Mouse (Mus musculus) liver, embryonic 14.5 days (tissue): ENCODE results near the gene Ube2h. TPM values are rescaled to one million over a fixed set of nuclear protein-coding genes. Genes with fewer than 3 reads are reported as not detected.

Experiments
- ATAC-seq: fragments of 200-750 bp; cut with Nextera tagmentation; 2 replicates; pipeline ENCODE4 v1.8.0; 2017; ENCODE audit warnings: moderate number of reproducible peaks, mild to moderate bottlenecking, moderate library complexity; ENCODE audit not compliant: insufficient read depth
- DNase-seq, 3 experiments: peaks; one replicate each; pipeline ENCODE4 v3.0.0-alpha.2; 2012 to 2013; ENCODE audit warnings: low read depth in 3 of 3, low spot score in 3 of 3
- H3K27ac ChIP-seq: fragments of 300-500 bp; sonication (generic); 2 replicates; pipeline ENCODE4 v1.5.1; 2014; ENCODE audit warnings: moderate library complexity, mild to moderate bottlenecking, control low read depth, inconsistent platforms
- H3K27me3 ChIP-seq: fragments of 300-500 bp; sonication (generic); 2 replicates; pipeline ENCODE4 v1.6.1; 2014; ENCODE audit warnings: mild to moderate bottlenecking, low read length, moderate library complexity; ENCODE audit not compliant: control insufficient read depth, insufficient read depth
- H3K36me3 ChIP-seq: fragments of 300-500 bp; sonication (generic); replicated peaks from 2 replicates; pipeline ENCODE4 v1.6.1; 2014; ENCODE audit warnings: low read depth; ENCODE audit not compliant: control insufficient read depth, insufficient read depth
- H3K4me1 ChIP-seq, 2 experiments: fragments of 200-500 bp in 1 of 2; fragments of 300-500 bp in 1 of 2; sonication (generic) in 1 of 2; replicated peaks; 2 replicates each; pipeline ENCODE4 v1.6.1; 2012 to 2014; ENCODE audit warnings: antibody characterized with exemption in 1 of 2, inconsistent platforms in 1 of 2, low read length in 1 of 2; ENCODE audit not compliant: control insufficient read depth in 2 of 2, insufficient read depth in 2 of 2
- H3K4me2 ChIP-seq: fragments of 300-500 bp; sonication (generic); 2 replicates; pipeline ENCODE4 v1.6.1; 2014; ENCODE audit warnings: low read depth, mild to moderate bottlenecking, control low read depth, moderate library complexity
- H3K4me3 ChIP-seq, 2 experiments: fragments of 200-500 bp in 1 of 2; fragments of 300-500 bp in 1 of 2; sonication (generic) in 1 of 2; 2 replicates each; pipeline ENCODE4 v1.5.1; 2012 to 2014; ENCODE audit warnings: low read depth in 2 of 2, low read length in 2 of 2, mild to moderate bottlenecking in 2 of 2, control low read depth in 1 of 2, inconsistent platforms in 1 of 2, moderate library complexity in 1 of 2; ENCODE audit not compliant: insufficient read depth in 1 of 2
- H3K9ac ChIP-seq: fragments of 300-500 bp; sonication (generic); replicated peaks from 2 replicates; pipeline ENCODE4 v1.6.1; 2014; ENCODE audit warnings: mild to moderate bottlenecking, control low read depth, moderate library complexity
- H3K9me3 ChIP-seq: fragments of 300-500 bp; sonication (generic); 2 replicates; pipeline ENCODE4 v1.6.1; 2016; ENCODE audit warnings: low read length, mixed read lengths; ENCODE audit not compliant: control insufficient read depth
- CTCF ChIP-seq: IDR thresholded peaks from 2 replicates; pipeline ENCODE4 v1.5.1; 2016; ENCODE audit warnings: antibody characterized with exemption, low read depth, control low read depth
- EP300 ChIP-seq: IDR thresholded peaks from 2 replicates; pipeline ENCODE4 v1.6.1; 2016; ENCODE audit warnings: antibody characterized with exemption, low read depth
- WGBS: fragments of 180-500 bp; shearing (Covaris S2); extraction: QIAGEN DNeasy Blood & Tissue Kit; methylation state at CpG from one replicate; pipeline ENCODE4 v1.1.7; 2014; ENCODE audit not compliant: insufficient replicate concordance; 5-methylcytosine and 5-hydroxymethylcytosine counted together
- polyA plus RNA-seq, 2 experiments: library from polyadenylated mRNA; depleted of rRNA in 1 of 2; stranded (reverse) in 1 of 2; unstranded in 1 of 2; fragments of >200 nt; fragmentation: Nextera tagmentation in 1 of 2; extraction: Ambion mirVana in 1 of 2; gene quantifications; 2 replicates each; pipeline versions ENCODE4 v1.2.1 to v1.2.3; 2012 to 2014

The Ube2h gene
- polyA plus RNA-seq, 2 experiments: 18.7 to 27.4 TPM

- no peak for TF ChIP-seq CTCF
- no peak for TF ChIP-seq EP300
- ATAC-seq (no peak), DNase-seq (no peak)
- 44% methylated on average over 7 of the region's 7 CpGs for WGBS
- Histone ChIP-seq H3K4me2 (peak overlapping the region; percentile 94), H3K27me3 (no peaks in the 10 kb centered on the region), H3K4me3 (peak overlapping the region; percentile 53 to 83), H3K9me3 (no peaks in the 10 kb centered on the region), H3K36me3 (peaks cover 13% of the 10 kb centered on the region), H3K9ac (peak overlapping the region; percentile 99), H3K4me1 (peaks cover 31 to 49% of the 10 kb centered on the region in 2 experiments), H3K27ac (peak overlapping the region; percentile 76)
Measured at GRCm38 (mm10) chr6:30300901-30301300, 3.4 kb downstream of the Ube2h start.

- WGBS: 6% methylated on average over 5 of the region's 5 CpGs
- H3K27ac ChIP-seq: peak overlapping the region; percentile 76
- H3K9me3 ChIP-seq: no peaks in the 10 kb centered on the region
- peak; percentile 60 for ATAC-seq
- H3K27me3 ChIP-seq: no peaks in the 10 kb centered on the region
- H3K4me1 ChIP-seq: peaks cover 27 to 43% of the 10 kb centered on the region in 2 experiments
- H3K9ac ChIP-seq: peak overlapping the region; percentile 99; the same call in 1 of the 2 replicates
- H3K36me3 ChIP-seq: peaks cover 18% of the 10 kb centered on the region
- no peak for TF ChIP-seq CTCF
- no peak for TF ChIP-seq EP300
- peak overlapping the region; percentile 94 for H3K4me2 ChIP-seq
- DNase-seq: peak; percentile 65 to 71 (median 68)
- peak overlapping the region; percentile 53 to 83 for H3K4me3 ChIP-seq
Measured at GRCm38 (mm10) chr6:30300372-30300771, 4.0 kb downstream of the Ube2h start.

- Histone ChIP-seq H3K36me3 (peaks cover 20% of the 10 kb centered on the region), H3K4me2 (peak overlapping the region; percentile 94), H3K4me1 (peaks cover 26 to 36% of the 10 kb centered on the region in 2 experiments), H3K4me3 (no peak overlapping the region; a peak in 1 of 4 replicates), H3K27me3 (no peaks in the 10 kb centered on the region), H3K9ac (no peak overlapping the region), H3K27ac (peak overlapping the region; percentile 42), H3K9me3 (no peaks in the 10 kb centered on the region)
- no peak for DNase-seq
- no peak for ATAC-seq
- TF ChIP-seq CTCF (no peak), EP300 (no peak)
- WGBS: 81% methylated on average over 5 of the region's 5 CpGs
Measured at GRCm38 (mm10) chr6:30299683-30300082, 4.7 kb downstream of the Ube2h start.

GRCm38 (mm10) chr6:30299116-30299515, 5.2 kb downstream of the Ube2h start:
- DNase-seq (no peak), ATAC-seq (no peak)
- H3K9me3 ChIP-seq: no peaks in the 10 kb centered on the region
- H3K36me3 ChIP-seq: peaks cover 24% of the 10 kb centered on the region
- H3K9ac ChIP-seq: no peak overlapping the region
- H3K4me3 ChIP-seq: no peak overlapping the region
- no peaks in the 10 kb centered on the region for H3K27me3 ChIP-seq
- H3K27ac ChIP-seq: no peak overlapping the region
- peaks cover 23 to 35% of the 10 kb centered on the region in 2 experiments for H3K4me1 ChIP-seq
- TF ChIP-seq CTCF (no peak), EP300 (no peak)
- 58% methylated on average over 1 of the region's 1 CpGs for WGBS
- H3K4me2 ChIP-seq: no peak overlapping the region

DNA sequence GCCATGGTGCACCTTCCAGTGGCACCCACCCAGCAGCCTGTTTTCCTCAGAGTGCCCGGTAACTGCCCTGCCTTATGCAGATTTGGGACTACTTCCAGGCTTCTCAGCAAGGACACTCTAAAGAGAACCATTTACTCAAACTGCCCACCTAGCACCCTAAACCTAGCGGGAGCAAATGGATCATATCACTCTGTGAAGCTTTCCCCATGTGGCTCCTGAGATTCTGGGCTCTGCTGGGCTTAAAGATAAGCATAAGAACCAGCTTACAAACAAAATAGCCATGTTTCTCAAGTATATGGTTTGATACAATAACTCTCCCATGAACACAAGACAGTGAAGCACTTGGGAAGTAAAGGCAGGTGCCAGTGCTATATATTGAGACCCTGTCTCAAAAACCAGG, 11.8 kb downstream of the Ube2h start:
- WGBS: 50% methylated on average over 2 of the region's 2 CpGs
- no peak for DNase-seq
- peak; percentile 33; the same call in 1 of the 2 replicates for ATAC-seq

More for the DNA sequence above, 11.8 kb downstream of the Ube2h start:
- Histone ChIP-seq H3K4me2 (no peak overlapping the region), H3K9ac (no peak overlapping the region), H3K27ac (no peak overlapping the region), H3K36me3 (peaks cover 29% of the 10 kb centered on the region), H3K9me3 (no peaks in the 10 kb centered on the region), H3K27me3 (no peaks in the 10 kb centered on the region), H3K4me3 (no peak overlapping the region), H3K4me1 (peaks cover 5 to 7% of the 10 kb centered on the region in 2 experiments)
- TF ChIP-seq CTCF (no peak), EP300 (no peak)
